Mouse (Mus musculus) testis, adult 2 months (tissue): ENCODE data around the gene Nos1. TPM values are rescaled to one million over a fixed set of nuclear protein-coding genes. Genes with fewer than 3 reads are reported as not detected.

Experiments
- H3K27ac ChIP-seq: fragments of 200-500 bp; 2 replicates; pipeline ENCODE4 v1.5.1; 2012; ENCODE audit warnings: low read depth, low read length; ENCODE audit not compliant: control insufficient read depth, insufficient read depth
- H3K27me3 ChIP-seq: fragments of 200-500 bp; 2 replicates; pipeline ENCODE4 v1.6.1; 2012; ENCODE audit warnings: mild to moderate bottlenecking, low read length, moderate library complexity; ENCODE audit not compliant: control insufficient read depth, insufficient read depth
- H3K36me3 ChIP-seq: fragments of 200-500 bp; 2 replicates; pipeline ENCODE4 v1.6.1; 2012; ENCODE audit warnings: mild to moderate bottlenecking, low read length; ENCODE audit not compliant: control insufficient read depth, insufficient read depth
- H3K4me1 ChIP-seq: fragments of 200-500 bp; 2 replicates; pipeline ENCODE4 v1.6.1; 2012; ENCODE audit warnings: low read length; ENCODE audit not compliant: control insufficient read depth, insufficient read depth
- H3K4me3 ChIP-seq: fragments of 200-500 bp; 2 replicates; pipeline ENCODE4 v1.5.1; 2012; ENCODE audit warnings: low read depth, mild to moderate bottlenecking, low read length, moderate library complexity, mixed read lengths; ENCODE audit not compliant: control insufficient read depth
- CTCF ChIP-seq: fragments of 200-500 bp; IDR thresholded peaks from 2 replicates; pipeline ENCODE4 v1.5.1; 2012; ENCODE audit warnings: low read depth, mild to moderate bottlenecking, inconsistent platforms, low read length, moderate library complexity; ENCODE audit not compliant: control insufficient read depth, insufficient read depth, insufficient replicate concordance
- POLR2A ChIP-seq: fragments of 200-500 bp; IDR thresholded peaks from 2 replicates; pipeline ENCODE4 v1.6.1; 2012; ENCODE audit warnings: low read depth, mild to moderate bottlenecking, inconsistent platforms, low read length, moderate library complexity; ENCODE audit not compliant: control insufficient read depth
- polyA plus RNA-seq: library from polyadenylated mRNA; depleted of rRNA; stranded (reverse); fragments of >200 nt; gene quantifications from 2 replicates; pipeline ENCODE4 v1.2.3, GENCODE M21; 2012

Gene Nos1
- polyA plus RNA-seq, 1 experiment = 0.94 TPM

- Histone ChIP-seq H3K27ac (no peak overlapping the region), H3K4me3 (no peak overlapping the region), H3K27me3 (no peaks in the 10 kb centered on the region), H3K4me1 (peaks cover 3% of the 10 kb centered on the region; the same call in 1 of the 2 replicates), H3K36me3 (no peaks in the 10 kb centered on the region)
- TF ChIP-seq POLR2A (no peak), CTCF (no peak)
Measured at GRCm38 (mm10) chr5:117779175-117779574, 1.7 kb upstream of the Nos1 start.

- no peak for TF ChIP-seq POLR2A
- TF ChIP-seq CTCF = no peak
- peak overlapping the region; percentile 64 for H3K4me3 ChIP-seq
- H3K4me1 ChIP-seq = peaks cover 3% of the 10 kb centered on the region; the same call in 1 of the 2 replicates
- H3K27me3 ChIP-seq = no peaks in the 10 kb centered on the region
- no peak overlapping the region for H3K27ac ChIP-seq
- no peaks in the 10 kb centered on the region for H3K36me3 ChIP-seq
Measured at GRCm38 (mm10) chr5:117781178-117781577, 346 bp downstream of the Nos1 start.

- Histone ChIP-seq H3K4me1 (no peaks in the 10 kb centered on the region), H3K27me3 (no peaks in the 10 kb centered on the region), H3K27ac (no peak overlapping the region), H3K36me3 (no peaks in the 10 kb centered on the region), H3K4me3 (no peak overlapping the region)
- TF ChIP-seq POLR2A (no peak), CTCF (no peak)
Measured at GRCm38 (mm10) chr5:117790071-117790470, 9.2 kb downstream of the Nos1 start.

- Histone ChIP-seq H3K36me3 (no peaks in the 10 kb centered on the region), H3K4me3 (no peak overlapping the region), H3K4me1 (no peaks in the 10 kb centered on the region), H3K27ac (no peak overlapping the region), H3K27me3 (no peaks in the 10 kb centered on the region)
- no peak for TF ChIP-seq CTCF
- TF ChIP-seq POLR2A = no peak
Measured at GRCm38 (mm10) chr5:117791875-117792274, 11.0 kb downstream of the Nos1 start.

DNA sequence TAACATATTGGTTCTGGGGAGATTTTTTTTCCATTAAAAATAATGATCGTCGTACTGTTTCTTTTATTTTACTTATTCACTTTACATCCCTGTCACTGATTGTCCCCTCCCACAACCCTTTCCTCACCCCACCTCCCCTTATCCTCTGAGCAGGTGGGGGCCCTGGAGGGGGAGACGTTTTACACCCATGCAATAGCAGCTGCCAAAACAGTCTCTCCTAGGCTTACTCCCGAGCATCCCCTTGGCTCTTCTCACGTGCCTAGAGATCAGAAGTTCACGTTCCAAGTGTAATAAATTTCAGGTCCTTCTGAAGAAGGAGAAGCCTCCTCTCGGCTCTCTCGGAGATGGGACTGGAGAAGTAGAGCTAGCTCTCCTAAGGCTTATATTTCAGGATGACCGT lies 20.0 kb downstream of the Nos1 start:
- Histone ChIP-seq H3K27ac (no peak overlapping the region), H3K4me3 (no peak overlapping the region), H3K27me3 (no peaks in the 10 kb centered on the region), H3K4me1 (no peaks in the 10 kb centered on the region), H3K36me3 (no peaks in the 10 kb centered on the region)
- TF ChIP-seq CTCF (no peak), POLR2A (no peak)

- Histone ChIP-seq H3K36me3 (no peaks in the 10 kb centered on the region), H3K27me3 (no peaks in the 10 kb centered on the region), H3K27ac (no peak overlapping the region), H3K4me1 (no peaks in the 10 kb centered on the region), H3K4me3 (no peak overlapping the region)
- TF ChIP-seq POLR2A = no peak
- TF ChIP-seq CTCF = no peak
Measured at GRCm38 (mm10) chr5:117802071-117802521, 21.3 kb downstream of the Nos1 start.

DNA sequence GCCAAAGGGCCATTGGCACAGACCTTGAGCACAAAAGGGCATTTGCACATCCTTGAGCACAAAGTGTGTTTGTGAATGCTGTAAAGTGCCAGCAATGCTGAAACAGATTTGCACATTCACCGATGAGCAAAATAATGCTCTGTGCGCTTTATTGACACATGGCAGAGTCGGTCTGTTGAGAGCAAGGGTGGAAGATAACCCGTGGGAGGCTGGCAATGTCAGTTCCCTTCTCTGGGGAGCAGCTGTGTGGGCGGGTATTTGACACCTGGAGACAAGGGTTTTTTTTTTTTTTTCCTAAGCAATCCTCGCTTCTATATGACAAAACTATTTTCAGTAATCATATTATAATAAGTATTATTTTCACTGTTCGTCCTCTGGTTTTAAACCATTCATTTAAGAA lies 22.7 kb downstream of the Nos1 start:
- H3K27me3 ChIP-seq = no peaks in the 10 kb centered on the region
- H3K36me3 ChIP-seq = no peaks in the 10 kb centered on the region
- H3K27ac ChIP-seq = no peak overlapping the region
- no peaks in the 10 kb centered on the region for H3K4me1 ChIP-seq
- no peak overlapping the region for H3K4me3 ChIP-seq
- TF ChIP-seq POLR2A = no peak
- TF ChIP-seq CTCF = no peak

DNA sequence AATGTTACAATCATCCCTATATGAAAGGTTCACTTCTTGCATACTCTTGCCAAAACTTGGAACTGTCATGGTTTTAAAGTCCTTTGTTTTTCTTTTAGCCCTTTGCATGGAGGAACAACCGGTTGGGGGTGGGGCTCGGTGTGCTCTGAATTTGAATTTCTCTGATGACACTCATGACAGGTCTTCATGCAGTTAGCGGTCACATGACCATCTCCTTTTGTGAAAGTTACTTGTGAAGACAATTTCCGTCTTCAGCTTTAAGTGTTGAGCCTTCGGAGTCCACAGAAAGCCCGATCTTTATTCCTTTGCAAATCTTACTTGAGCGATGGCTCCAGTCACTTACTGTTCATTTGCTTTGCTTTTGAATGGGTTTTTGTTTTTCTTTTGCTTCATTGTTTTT lies 30.1 kb downstream of the Nos1 start:
- Histone ChIP-seq H3K4me1 (no peaks in the 10 kb centered on the region; the same call in 1 of the 2 replicates), H3K27me3 (no peaks in the 10 kb centered on the region), H3K36me3 (no peaks in the 10 kb centered on the region), H3K27ac (no peak overlapping the region), H3K4me3 (no peak overlapping the region)
- TF ChIP-seq CTCF (no peak), POLR2A (no peak)
